Mouse (Mus musculus) E14TG2a.4 (cell line): ENCODE results near the gene Syne3.

Source experiments
- H3K27me3 ChIP-seq: 2 replicates; pipeline ENCODE4 v1.6.1; 2014; ENCODE audit warnings: low read length, control low read depth; ENCODE audit not compliant: insufficient read depth
- H3K36me3 ChIP-seq: 2 replicates; pipeline ENCODE4 v1.6.1; 2014; ENCODE audit warnings: low read length, control low read depth; ENCODE audit not compliant: insufficient read depth
- H3K4me1 ChIP-seq: replicated peaks from 2 replicates; pipeline ENCODE4 v1.6.1; 2014; ENCODE audit warnings: low read depth, low read length, control low read depth
- H3K4me3 ChIP-seq: replicated peaks from 2 replicates; pipeline ENCODE4 v1.5.1; 2014; ENCODE audit warnings: mild to moderate bottlenecking, low read length
- H3K9me3 ChIP-seq: 2 replicates; pipeline ENCODE4 v1.6.1; 2014; ENCODE audit warnings: low read length, control low read depth
- CTCF ChIP-seq: conservative IDR thresholded peaks from 2 replicates; pipeline ENCODE4 v1.5.1; 2014; ENCODE audit warnings: low read length
- NANOG ChIP-seq: IDR thresholded peaks from 2 replicates; pipeline ENCODE4 v1.6.1; 2014; ENCODE audit warnings: borderline replicate concordance, low read length, mixed read lengths
- POU5F1 ChIP-seq: IDR thresholded peaks from 2 replicates; pipeline ENCODE4 v1.6.1; 2014; ENCODE audit warnings: low read length, borderline replicate concordance

The Syne3 gene

GRCm38 (mm10) chr12:105009370-105010212 lies at the start of gene Syne3:
Gene Syne3 (minus strand): TSS chr12:105009809.
- Histone ChIP-seq H3K9me3 (no peaks in the 10 kb centered on the region), H3K4me3 (peak within 1 kb of the TSS; percentile 87), H3K36me3 (no peaks in the 10 kb centered on the region), H3K27me3 (peaks cover 74% of the 10 kb centered on the region), H3K4me1 (peaks cover 85% of the 10 kb centered on the region)
- TF ChIP-seq POU5F1 (no peak), CTCF (no peak), NANOG (no peak)

DNA sequence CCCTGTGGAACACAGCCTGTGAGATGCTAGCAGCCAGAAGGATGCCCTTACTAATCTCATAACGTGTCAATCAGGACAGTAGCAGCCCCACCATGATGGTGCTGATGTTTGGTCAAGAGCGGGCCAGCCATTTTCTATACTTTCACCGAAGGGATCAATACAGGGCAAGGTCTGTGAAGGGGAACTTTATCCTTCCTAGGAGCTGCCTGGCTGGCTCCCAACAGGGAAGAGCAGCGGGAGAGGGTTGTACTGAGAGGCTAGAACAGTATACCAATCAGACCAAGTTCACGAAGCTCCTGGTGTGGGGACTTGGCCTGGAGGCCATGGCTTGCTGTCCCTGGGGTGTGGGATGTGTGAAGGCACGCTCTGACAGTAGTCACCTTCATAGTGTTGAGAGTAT lies 45.7 kb upstream of the Syne3 start:
- no peak for TF ChIP-seq CTCF
- TF ChIP-seq NANOG, result no peak
- TF ChIP-seq POU5F1, result no peak
- Histone ChIP-seq H3K9me3 (peaks cover 13% of the 10 kb centered on the region), H3K27me3 (no peaks in the 10 kb centered on the region), H3K4me3 (no peak overlapping the region), H3K4me1 (peaks cover 33% of the 10 kb centered on the region), H3K36me3 (no peaks in the 10 kb centered on the region)

- Histone ChIP-seq H3K4me1 (peaks cover 39% of the 10 kb centered on the region), H3K4me3 (peak overlapping the region; percentile 73), H3K36me3 (no peaks in the 10 kb centered on the region), H3K9me3 (peaks cover 13% of the 10 kb centered on the region), H3K27me3 (no peaks in the 10 kb centered on the region)
- TF ChIP-seq CTCF, result no peak
These were observed 44.4 kb upstream of the Syne3 start for GRCm38 (mm10) chr12:105054041-105054440.

DNA sequence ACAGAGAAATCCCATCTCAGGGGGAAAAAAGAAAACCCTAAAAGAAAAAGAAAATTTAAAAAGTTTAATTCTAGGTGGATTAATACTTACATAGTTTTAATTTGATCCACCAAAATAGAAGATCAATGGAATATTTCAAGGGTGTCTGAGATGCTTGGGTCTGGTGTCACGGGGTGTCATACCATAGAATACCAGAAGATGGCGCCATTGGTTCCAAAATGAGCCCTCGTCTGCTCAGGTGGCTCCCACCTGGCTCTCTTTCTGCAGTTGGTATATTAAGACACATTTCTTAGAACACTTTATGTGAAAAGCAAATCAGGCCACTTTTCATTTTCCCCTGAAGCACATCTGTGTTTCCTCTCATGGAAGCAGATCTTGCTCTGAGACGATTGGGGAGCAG lies 41.3 kb upstream of the Syne3 start:
- TF ChIP-seq CTCF (peak; percentile 83), POU5F1 (no peak)
- H3K27me3 ChIP-seq, result no peaks in the 10 kb centered on the region

DNA sequence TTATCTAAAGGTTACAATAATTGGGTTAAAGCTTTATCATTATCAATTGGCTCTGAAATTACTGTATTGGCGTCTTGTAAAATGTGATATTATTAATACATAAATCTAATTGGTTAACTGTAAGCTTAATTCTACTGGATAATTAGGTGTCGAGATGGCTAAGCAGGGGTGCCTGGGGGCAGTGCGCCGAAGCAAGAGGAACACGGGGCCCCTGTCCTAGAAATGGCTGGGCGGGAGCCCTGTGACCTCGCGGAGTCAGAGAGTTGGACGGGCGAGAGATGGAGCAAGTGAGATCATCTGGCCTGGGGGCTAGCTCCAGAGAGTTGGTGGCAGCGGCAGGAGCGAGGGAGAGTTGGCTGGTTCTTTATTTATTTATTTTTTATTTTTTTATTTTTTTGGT lies 40.2 kb upstream of the Syne3 start:
- H3K9me3 ChIP-seq, result peaks cover 12% of the 10 kb centered on the region
- H3K4me1 ChIP-seq, result peaks cover 46% of the 10 kb centered on the region
- TF ChIP-seq NANOG (no peak), POU5F1 (no peak), CTCF (no peak)
- no peaks in the 10 kb centered on the region for H3K27me3 ChIP-seq
- H3K4me3 ChIP-seq, result peak overlapping the region; percentile 56
- H3K36me3 ChIP-seq, result peaks cover 5% of the 10 kb centered on the region; the same call in 1 of the 2 replicates

More for the DNA sequence above, 41.3 kb upstream of the Syne3 start:
- Histone ChIP-seq H3K4me1 (peaks cover 47% of the 10 kb centered on the region), H3K36me3 (peaks cover 5% of the 10 kb centered on the region; the same call in 1 of the 2 replicates), H3K9me3 (peaks cover 12% of the 10 kb centered on the region), H3K4me3 (no peak overlapping the region)

DNA sequence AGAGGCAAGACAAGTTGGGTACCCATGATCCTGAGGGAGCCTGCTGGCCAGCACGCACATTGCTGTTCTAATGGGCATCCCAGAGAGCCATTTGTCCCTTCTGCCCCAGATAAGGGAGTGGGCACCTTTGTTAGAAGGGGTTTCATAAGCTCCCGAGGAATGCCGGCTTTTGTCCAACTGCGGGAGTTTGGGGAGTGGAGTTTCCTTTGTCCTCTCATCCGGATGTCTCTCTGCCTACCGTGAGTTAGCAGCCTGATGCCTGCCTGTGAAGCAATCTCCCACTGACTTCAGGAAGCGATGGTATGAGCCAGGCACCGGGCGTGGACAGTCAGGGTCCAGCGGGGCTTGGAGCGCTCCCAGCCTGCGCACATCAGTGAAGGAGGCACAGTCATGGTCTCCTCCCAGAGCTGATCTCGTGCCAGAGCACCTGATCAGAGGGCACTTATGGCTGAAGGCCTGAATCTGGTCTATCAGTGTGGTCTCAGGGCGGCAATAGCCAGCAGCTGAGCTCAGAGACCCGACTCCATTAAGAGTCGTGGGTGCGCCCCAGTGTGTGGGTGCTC lies 38.8 kb upstream of the Syne3 start:
- TF ChIP-seq POU5F1 (no peak), CTCF (no peak), NANOG (no peak)
- H3K36me3 ChIP-seq, result peaks cover 13% of the 10 kb centered on the region; the same call in 1 of the 2 replicates
- H3K27me3 ChIP-seq, result no peaks in the 10 kb centered on the region
- peaks cover 39% of the 10 kb centered on the region for H3K4me1 ChIP-seq
- peaks cover 12% of the 10 kb centered on the region for H3K9me3 ChIP-seq
- peak overlapping the region; percentile 46; the same call in 1 of the 2 replicates for H3K4me3 ChIP-seq

GRCm38 (mm10) chr12:105044775-105045174 lies 35.2 kb upstream of the Syne3 start:
- Histone ChIP-seq H3K4me3 (no peak overlapping the region), H3K4me1 (peaks cover 64% of the 10 kb centered on the region), H3K36me3 (peaks cover 49% of the 10 kb centered on the region), H3K27me3 (no peaks in the 10 kb centered on the region), H3K9me3 (peaks cover 12% of the 10 kb centered on the region)
- TF ChIP-seq POU5F1 (no peak), CTCF (no peak), NANOG (no peak)

DNA sequence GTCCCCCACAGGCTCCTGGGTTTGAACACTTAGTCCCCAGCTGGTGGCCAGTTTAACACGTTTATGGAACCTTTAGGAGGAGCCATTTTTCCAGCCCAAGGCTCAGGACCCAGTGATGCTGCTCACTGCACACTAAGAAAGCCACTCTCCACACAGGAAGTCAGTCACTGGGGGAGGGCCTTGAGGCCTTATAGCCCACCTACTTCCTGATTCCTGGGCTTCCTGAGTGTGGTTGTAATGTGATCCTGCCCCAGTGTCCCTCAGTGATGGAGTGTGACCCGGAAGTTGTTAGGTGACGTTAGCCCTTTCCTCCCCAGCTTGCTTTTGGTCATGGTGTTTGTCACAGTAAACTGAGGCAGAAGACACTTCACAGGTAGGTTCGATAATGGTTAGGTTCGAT lies 33.5 kb upstream of the Syne3 start:
- Histone ChIP-seq H3K27me3 (no peaks in the 10 kb centered on the region), H3K4me3 (no peak overlapping the region), H3K4me1 (peaks cover 68% of the 10 kb centered on the region), H3K36me3 (peaks cover 65% of the 10 kb centered on the region), H3K9me3 (peaks cover 12% of the 10 kb centered on the region)
- TF ChIP-seq POU5F1 (no peak), NANOG (no peak)

GRCm38 (mm10) chr12:105040950-105041349 lies 31.3 kb upstream of the Syne3 start:
- no peak overlapping the region for H3K4me3 ChIP-seq
- H3K36me3 ChIP-seq, result peaks cover 81% of the 10 kb centered on the region
- no peaks in the 10 kb centered on the region for H3K9me3 ChIP-seq
- H3K27me3 ChIP-seq, result no peaks in the 10 kb centered on the region
- H3K4me1 ChIP-seq, result peaks cover 86% of the 10 kb centered on the region
- no peak for TF ChIP-seq POU5F1
- TF ChIP-seq NANOG, result no peak
- TF ChIP-seq CTCF, result no peak
